Mouse (Mus musculus) liver, adult 2 months (tissue): ENCODE results near the gene Idh2.

ENCODE experiments used
- CTCF ChIP-seq: fragments of 200-500 bp; IDR thresholded peaks from 2 replicates; pipeline ENCODE4 v1.5.1; 2011; ENCODE audit warnings: low read depth, low read length, control low read depth
- POLR2A ChIP-seq: fragments of 200-500 bp; IDR thresholded peaks from 2 replicates; pipeline ENCODE4 v1.6.1; 2011; ENCODE audit warnings: low read length, control low read depth; ENCODE audit not compliant: insufficient read depth; ENCODE audit errors: extremely low read depth

DNA sequence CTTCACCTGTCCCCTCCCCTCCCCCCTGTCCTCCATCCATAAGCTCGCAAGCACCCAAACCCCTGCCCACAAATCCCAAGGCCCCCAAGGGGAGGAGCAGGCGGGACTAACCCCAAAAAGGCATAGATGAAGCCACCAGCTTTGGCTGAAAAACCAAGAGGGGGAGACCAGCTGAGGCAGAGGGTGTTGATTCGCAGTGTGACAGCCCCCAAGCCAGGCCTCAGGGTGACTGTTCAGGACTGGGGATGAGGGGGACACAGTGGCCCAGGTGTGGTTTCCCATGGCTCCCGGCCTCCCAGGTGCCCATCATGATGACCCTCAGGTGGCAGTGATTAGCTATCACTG is 23.4 kb downstream of the Idh2 start:
- TF ChIP-seq POLR2A = no peak
- no peak for TF ChIP-seq CTCF
